Mouse (Mus musculus): ENCODE measurements around the gene Fbln5. TPM values are rescaled to one million over a fixed set of nuclear protein-coding genes. Genes with fewer than 3 reads are reported as not detected.

The Fbln5 gene
- polyA plus RNA-seq, 1 experiment, result 60.5 TPM

GRCm38 (mm10) chr12:101831221-101831620 lies 12.4 kb upstream of the Fbln5 start:
- H3K27me3 ChIP-seq (ENCODE audit: control insufficient read depth, insufficient read depth, low read length), result no peaks in the 10 kb centered on the region
- no peak for TF ChIP-seq CTCF (IDR thresholded peaks at IDR 0.05; ENCODE audit: extremely low read depth, insufficient read depth, insufficient read length, insufficient replicate concordance)
- TF ChIP-seq POLR2A (IDR thresholded peaks at IDR 0.05; ENCODE audit: low read depth, low read length), result no peak
- H3K27ac ChIP-seq (ENCODE audit: insufficient read depth, low read length), result no peak overlapping the region
- peaks cover 2% of the 10 kb centered on the region; the same call in 1 of the 2 replicates for H3K36me3 ChIP-seq (ENCODE audit: control insufficient read depth, insufficient read depth, low read length)
- WGBS, result 78% methylated on average over 4 of the region's 4 CpGs
- no peak for DNase-seq (ENCODE audit: low read depth in 1 of 2, low spot score in 2 of 2)
- H3K4me3 ChIP-seq (ENCODE audit: extremely low read depth, insufficient read depth, insufficient read length), result no peak overlapping the region
- no peaks in the 10 kb centered on the region for H3K4me1 ChIP-seq (ENCODE audit: control insufficient read depth, insufficient read depth, insufficient read length)

- TF ChIP-seq CTCF (IDR thresholded peaks at IDR 0.05; ENCODE audit: extremely low read depth, insufficient read depth, insufficient read length, insufficient replicate concordance), result no peak
- no peak for TF ChIP-seq POLR2A (IDR thresholded peaks at IDR 0.05; ENCODE audit: low read depth, low read length)
- WGBS, result 91% methylated on average over 4 of the region's 4 CpGs
- DNase-seq (ENCODE audit: low read depth in 1 of 2, low spot score in 2 of 2), result no peak
- Histone ChIP-seq H3K27ac (ENCODE audit: insufficient read depth, low read length) (no peak overlapping the region), H3K27me3 (ENCODE audit: control insufficient read depth, insufficient read depth, low read length) (peaks cover 9% of the 10 kb centered on the region), H3K4me3 (ENCODE audit: extremely low read depth, insufficient read depth, insufficient read length) (no peak overlapping the region), H3K36me3 (ENCODE audit: control insufficient read depth, insufficient read depth, low read length) (no peaks in the 10 kb centered on the region), H3K4me1 (ENCODE audit: control insufficient read depth, insufficient read depth, insufficient read length) (peaks cover 3% of the 10 kb centered on the region; the same call in 1 of the 2 replicates)
Measured at GRCm38 (mm10) chr12:101823161-101823560, 4.3 kb upstream of the Fbln5 start.

DNA sequence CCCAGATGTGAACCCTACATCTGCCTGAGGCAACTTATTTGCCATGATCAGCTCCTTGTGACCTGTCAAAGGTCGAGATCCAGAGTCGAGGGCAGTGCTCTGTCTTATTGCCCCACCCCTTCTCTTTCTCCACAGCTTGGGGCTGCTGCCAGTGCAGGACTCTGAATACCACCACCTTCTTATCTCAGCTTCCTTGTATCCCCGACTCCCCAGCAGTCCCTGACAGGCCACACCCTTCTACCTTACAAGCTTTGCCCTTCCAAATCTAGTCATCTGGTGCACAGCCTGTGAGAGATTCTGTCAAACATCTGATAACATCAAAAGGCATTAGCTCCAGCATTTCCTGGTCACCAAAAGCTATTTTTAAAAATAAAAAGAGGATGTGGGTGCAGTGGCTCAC lies 2.7 kb upstream of the Fbln5 start:
- Histone ChIP-seq H3K27me3 (ENCODE audit: control insufficient read depth, insufficient read depth, low read length) (peaks cover 9% of the 10 kb centered on the region), H3K27ac (ENCODE audit: insufficient read depth, low read length) (no peak overlapping the region), H3K36me3 (ENCODE audit: control insufficient read depth, insufficient read depth, low read length) (no peaks in the 10 kb centered on the region), H3K4me1 (ENCODE audit: control insufficient read depth, insufficient read depth, insufficient read length) (peaks cover 3% of the 10 kb centered on the region; the same call in 1 of the 2 replicates), H3K4me3 (ENCODE audit: extremely low read depth, insufficient read depth, insufficient read length) (no peak overlapping the region)
- 5% methylated on average over 3 of the region's 3 CpGs for WGBS
- no peak for DNase-seq (ENCODE audit: low read depth in 1 of 2, low spot score in 2 of 2)
- TF ChIP-seq CTCF (IDR thresholded peaks at IDR 0.05; ENCODE audit: extremely low read depth, insufficient read depth, insufficient read length, insufficient replicate concordance), result no peak
- TF ChIP-seq POLR2A (IDR thresholded peaks at IDR 0.05; ENCODE audit: low read depth, low read length), result no peak

GRCm38 (mm10) chr12:101819570-101819969 lies 715 bp upstream of the Fbln5 start:
- no peaks in the 10 kb centered on the region for H3K36me3 ChIP-seq (ENCODE audit: control insufficient read depth, insufficient read depth, low read length)
- TF ChIP-seq CTCF (IDR thresholded peaks at IDR 0.05; ENCODE audit: extremely low read depth, insufficient read depth, insufficient read length, insufficient replicate concordance), result no peak
- H3K4me1 ChIP-seq (ENCODE audit: control insufficient read depth, insufficient read depth, insufficient read length), result peaks cover 3% of the 10 kb centered on the region; the same call in 1 of the 2 replicates
- WGBS, result 38% methylated on average over 9 of the region's 9 CpGs
- no peak for DNase-seq (ENCODE audit: low read depth in 1 of 2, low spot score in 2 of 2)
- H3K27me3 ChIP-seq (ENCODE audit: control insufficient read depth, insufficient read depth, low read length), result peaks cover 9% of the 10 kb centered on the region
- no peak overlapping the region for H3K27ac ChIP-seq (ENCODE audit: insufficient read depth, low read length)
- H3K4me3 ChIP-seq (ENCODE audit: extremely low read depth, insufficient read depth, insufficient read length), result peak overlapping the region; percentile 45; the same call in 1 of the 2 replicates

DNA sequence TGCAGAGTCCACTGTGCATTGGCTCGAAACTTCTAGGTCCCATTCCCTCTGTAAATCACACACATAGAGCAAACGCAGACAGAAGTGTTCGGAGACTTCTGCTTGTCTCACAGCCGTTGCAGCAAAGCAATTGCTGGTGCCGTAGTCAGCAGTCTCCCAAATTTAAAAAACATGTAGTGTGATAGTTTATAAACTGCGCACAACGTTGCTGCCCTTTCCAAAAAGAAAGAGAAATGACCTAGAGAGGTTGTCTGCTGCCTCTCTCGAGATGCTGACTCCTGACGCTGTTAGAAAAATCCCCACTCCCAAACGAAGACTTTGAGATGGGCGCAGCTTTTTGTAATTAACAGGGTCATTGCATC lies 628 bp downstream of the Fbln5 start:
- no peak for TF ChIP-seq POLR2A (IDR thresholded peaks at IDR 0.05; ENCODE audit: low read depth, low read length)
- TF ChIP-seq CTCF (IDR thresholded peaks at IDR 0.05; ENCODE audit: extremely low read depth, insufficient read depth, insufficient read length, insufficient replicate concordance), result no peak
- Histone ChIP-seq H3K36me3 (ENCODE audit: control insufficient read depth, insufficient read depth, low read length) (no peaks in the 10 kb centered on the region), H3K4me1 (ENCODE audit: control insufficient read depth, insufficient read depth, insufficient read length) (peaks cover 3% of the 10 kb centered on the region; the same call in 1 of the 2 replicates), H3K27ac (ENCODE audit: insufficient read depth, low read length) (no peak overlapping the region), H3K4me3 (ENCODE audit: extremely low read depth, insufficient read depth, insufficient read length) (peak overlapping the region; percentile 45), H3K27me3 (ENCODE audit: control insufficient read depth, insufficient read depth, low read length) (peaks cover 9% of the 10 kb centered on the region)
- DNase-seq (ENCODE audit: low read depth in 1 of 2, low spot score in 2 of 2), result no peak
- 24% methylated on average over 11 of the region's 11 CpGs for WGBS

DNA sequence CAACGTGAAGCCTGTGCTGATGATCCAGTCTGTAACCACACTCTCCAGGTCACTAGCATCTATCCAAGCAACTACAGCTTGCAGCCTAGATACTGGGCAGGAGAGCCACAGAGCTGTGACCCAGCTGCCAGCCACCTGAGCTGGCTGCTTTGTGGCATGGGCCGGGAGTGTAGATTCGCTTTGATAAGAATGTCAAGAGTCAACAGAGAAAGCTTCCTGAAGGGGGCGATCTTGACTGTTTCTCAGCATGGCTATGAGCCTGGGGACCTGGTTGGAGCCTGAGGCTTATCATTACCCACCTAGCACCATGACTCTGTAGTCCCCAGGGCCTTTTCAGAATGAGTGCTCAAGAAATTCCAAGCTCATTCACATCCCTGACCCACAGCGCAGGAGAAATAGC lies 2.0 kb downstream of the Fbln5 start:
- H3K27me3 ChIP-seq (ENCODE audit: control insufficient read depth, insufficient read depth, low read length), result peaks cover 9% of the 10 kb centered on the region
- DNase-seq (ENCODE audit: low read depth in 1 of 2, low spot score in 2 of 2), result no peak

DNA sequence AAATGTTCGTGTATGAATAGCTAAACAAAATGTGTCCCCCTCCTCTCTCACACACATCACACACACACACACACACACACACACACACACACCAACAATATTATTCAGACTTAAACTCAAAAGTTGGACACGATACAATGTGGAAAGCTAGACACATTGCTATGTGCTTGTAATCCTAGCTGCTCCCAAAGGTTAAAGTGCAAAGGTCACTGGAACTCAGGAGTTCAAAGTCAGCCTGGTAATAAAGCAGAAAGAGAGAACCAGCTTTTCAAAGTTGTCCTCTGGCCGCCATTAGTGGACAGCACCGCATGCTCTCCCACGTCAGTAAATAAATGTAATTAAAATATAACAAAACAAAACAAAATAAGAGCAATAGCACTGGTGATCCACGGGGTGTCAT lies 3.1 kb downstream of the Fbln5 start:
- Histone ChIP-seq H3K27me3 (ENCODE audit: control insufficient read depth, insufficient read depth, low read length) (peaks cover 9% of the 10 kb centered on the region), H3K36me3 (ENCODE audit: control insufficient read depth, insufficient read depth, low read length) (no peaks in the 10 kb centered on the region), H3K4me1 (ENCODE audit: control insufficient read depth, insufficient read depth, insufficient read length) (peaks cover 3% of the 10 kb centered on the region; the same call in 1 of the 2 replicates), H3K4me3 (ENCODE audit: extremely low read depth, insufficient read depth, insufficient read length) (no peak overlapping the region), H3K27ac (ENCODE audit: insufficient read depth, low read length) (no peak overlapping the region)
- WGBS, result 88% methylated on average over 6 of the region's 6 CpGs
- DNase-seq (ENCODE audit: low read depth in 1 of 2, low spot score in 2 of 2), result no peak
- no peak for TF ChIP-seq POLR2A (IDR thresholded peaks at IDR 0.05; ENCODE audit: low read depth, low read length)
- no peak for TF ChIP-seq CTCF (IDR thresholded peaks at IDR 0.05; ENCODE audit: extremely low read depth, insufficient read depth, insufficient read length, insufficient replicate concordance)

More for the DNA sequence above, 2.0 kb downstream of the Fbln5 start:
- Histone ChIP-seq H3K27ac (ENCODE audit: insufficient read depth, low read length) (no peak overlapping the region), H3K36me3 (ENCODE audit: control insufficient read depth, insufficient read depth, low read length) (no peaks in the 10 kb centered on the region), H3K4me1 (ENCODE audit: control insufficient read depth, insufficient read depth, insufficient read length) (peaks cover 3% of the 10 kb centered on the region; the same call in 1 of the 2 replicates), H3K4me3 (ENCODE audit: extremely low read depth, insufficient read depth, insufficient read length) (no peak overlapping the region)
- 42% methylated on average over 5 of the region's 5 CpGs for WGBS
- no peak for TF ChIP-seq POLR2A (IDR thresholded peaks at IDR 0.05; ENCODE audit: low read depth, low read length)
- TF ChIP-seq CTCF (IDR thresholded peaks at IDR 0.05; ENCODE audit: extremely low read depth, insufficient read depth, insufficient read length, insufficient replicate concordance), result no peak
